Mouse (Mus musculus) macrophage (primary cell): ENCODE results near the gene Actg1. TPM values are rescaled to one million over a fixed set of nuclear protein-coding genes. Genes with fewer than 3 reads are reported as not detected.

Experiments used
- H3K27ac ChIP-seq: fragments of 350-480 bp; formaldehyde crosslinking; 2 replicates; pipeline ENCODE4 v1.9.0; 2021
- H3K36me3 ChIP-seq: fragments of 350-480 bp; formaldehyde crosslinking; 2 replicates; pipeline ENCODE4 v1.9.0; 2021; ENCODE audit errors: inconsistent target
- H3K4me3 ChIP-seq: fragments of 350-480 bp; formaldehyde crosslinking; 2 replicates; pipeline ENCODE4 v1.9.0; 2021; ENCODE audit errors: inconsistent target
- H3K79me2 ChIP-seq: fragments of 350-480 bp; formaldehyde crosslinking; 2 replicates; pipeline ENCODE4 v1.9.0; 2021; ENCODE audit errors: inconsistent target
- WGBS: methylation state at CpG from one replicate; pipeline ENCODE4 v1.1.7; 2026; ENCODE audit warnings: inconsistent platforms; ENCODE audit not compliant: missing documents; 5-methylcytosine and 5-hydroxymethylcytosine counted together
- polyA plus RNA-seq: library from polyadenylated mRNA; stranded (reverse); fragments of 250-400 nt; gene quantifications from 3 replicates; pipeline ENCODE4 v1.2.4, GENCODE M21; 2018; ENCODE audit warnings: inconsistent platforms

Actg1 gene
- polyA plus RNA-seq, 1 experiment from 2014 or later: 1,569 TPM

- H3K36me3 ChIP-seq: no peaks in the 10 kb centered on the region
- H3K27ac ChIP-seq: peak overlapping the region; percentile 63
- no peaks in the 10 kb centered on the region for H3K79me2 ChIP-seq
- H3K4me3 ChIP-seq: peak overlapping the region; percentile 53
- WGBS: 2% methylated on average over 30 of the region's 37 CpGs
Observed at GRCm38 (mm10) chr11:120315832-120316689, 32.3 kb downstream of the Actg1 start.

- H3K79me2 ChIP-seq: no peaks in the 10 kb centered on the region
- H3K4me3 ChIP-seq: peak overlapping the region; percentile 53; the same call in 1 of the 2 replicates
- 44% methylated on average over 3 of the region's 4 CpGs for WGBS
- peak overlapping the region; percentile 63 for H3K27ac ChIP-seq
- no peaks in the 10 kb centered on the region for H3K36me3 ChIP-seq
Observed at GRCm38 (mm10) chr11:120315416-120315761, 33.0 kb downstream of the Actg1 start.

- 89% methylated on average over 16 of the region's 16 CpGs for WGBS
- H3K27ac ChIP-seq: no peak overlapping the region
Observed at GRCm38 (mm10) chr11:120314721-120315415, 33.5 kb downstream of the Actg1 start.

GRCm38 (mm10) chr11:120313906-120314685 is 34.2 kb downstream of the Actg1 start:
- H3K79me2 ChIP-seq: no peaks in the 10 kb centered on the region
- H3K36me3 ChIP-seq: no peaks in the 10 kb centered on the region
- WGBS: 84% methylated on average over 4 of the region's 6 CpGs
- no peak overlapping the region for H3K4me3 ChIP-seq
- no peak overlapping the region for H3K27ac ChIP-seq

More at GRCm38 (mm10) chr11:120314721-120315415, 33.5 kb downstream of the Actg1 start:
- H3K36me3 ChIP-seq: no peaks in the 10 kb centered on the region
- no peaks in the 10 kb centered on the region for H3K79me2 ChIP-seq
- H3K4me3 ChIP-seq: no peak overlapping the region

GRCm38 (mm10) chr11:120312069-120312468 is 36.3 kb downstream of the Actg1 start:
- Histone ChIP-seq H3K36me3 (no peaks in the 10 kb centered on the region), H3K4me3 (no peak overlapping the region), H3K79me2 (no peaks in the 10 kb centered on the region), H3K27ac (no peak overlapping the region)
- 90% methylated on average over 6 of the region's 6 CpGs for WGBS

- Histone ChIP-seq H3K4me3 (no peak overlapping the region), H3K27ac (no peak overlapping the region)
- 70% methylated on average over 10 of the region's 10 CpGs for WGBS
Observed at GRCm38 (mm10) chr11:120311561-120311960, 36.8 kb downstream of the Actg1 start.

GRCm38 (mm10) chr11:120310813-120311312 is 37.5 kb downstream of the Actg1 start:
- Histone ChIP-seq H3K27ac (no peak overlapping the region), H3K79me2 (no peaks in the 10 kb centered on the region), H3K4me3 (no peak overlapping the region), H3K36me3 (no peaks in the 10 kb centered on the region)
- WGBS: under 1% methylated on average over 44 of the region's 45 CpGs

More at GRCm38 (mm10) chr11:120311561-120311960, 36.8 kb downstream of the Actg1 start:
- Histone ChIP-seq H3K36me3 (no peaks in the 10 kb centered on the region), H3K79me2 (no peaks in the 10 kb centered on the region)

GRCm38 (mm10) chr11:120308441-120309320 is 39.7 kb downstream of the Actg1 start:
- WGBS: 57% methylated on average over 15 of the region's 15 CpGs
- no peak overlapping the region for H3K4me3 ChIP-seq

GRCm38 (mm10) chr11:120307566-120308430 is 40.5 kb downstream of the Actg1 start:
- no peaks in the 10 kb centered on the region for H3K79me2 ChIP-seq
- WGBS: 9% methylated on average over 16 of the region's 19 CpGs
- H3K4me3 ChIP-seq: no peak overlapping the region
- no peaks in the 10 kb centered on the region for H3K36me3 ChIP-seq
- no peak overlapping the region for H3K27ac ChIP-seq

More at GRCm38 (mm10) chr11:120308441-120309320, 39.7 kb downstream of the Actg1 start:
- Histone ChIP-seq H3K27ac (no peak overlapping the region), H3K36me3 (no peaks in the 10 kb centered on the region), H3K79me2 (no peaks in the 10 kb centered on the region)

GRCm38 (mm10) chr11:120307132-120307413 is 41.3 kb downstream of the Actg1 start:
- Histone ChIP-seq H3K27ac (no peak overlapping the region), H3K36me3 (no peaks in the 10 kb centered on the region), H3K79me2 (no peaks in the 10 kb centered on the region), H3K4me3 (no peak overlapping the region)
- 74% methylated on average over 5 of the region's 5 CpGs for WGBS

- WGBS: 77% methylated on average over 12 of the region's 12 CpGs
- H3K27ac ChIP-seq: no peak overlapping the region
- H3K4me3 ChIP-seq: no peak overlapping the region
- H3K36me3 ChIP-seq: no peaks in the 10 kb centered on the region
- H3K79me2 ChIP-seq: no peaks in the 10 kb centered on the region
Observed at GRCm38 (mm10) chr11:120306366-120307131, 41.8 kb downstream of the Actg1 start.

GRCm38 (mm10) chr11:120305535-120306365 is 42.6 kb downstream of the Actg1 start:
- Histone ChIP-seq H3K27ac (no peak overlapping the region), H3K36me3 (no peaks in the 10 kb centered on the region), H3K4me3 (peak overlapping the region; percentile 20; the same call in 1 of the 2 replicates), H3K79me2 (no peaks in the 10 kb centered on the region)
- WGBS: 33% methylated on average over 15 of the region's 15 CpGs
